Mouse (Mus musculus) liver, adult 10 weeks (tissue): ENCODE data around the gene Zcchc17. TPM values are rescaled to one million over a fixed set of nuclear protein-coding genes. Genes with fewer than 3 reads are reported as not detected.

ENCODE experiments used
- polyA plus RNA-seq: library from polyadenylated mRNA; stranded (reverse); fragments of 350-450 nt; fragmentation: Illumina TruSeq; extraction: RNeasy Lipid Tissue Mini Kit (QIAGEN cat#74804); gene quantifications from one replicate; pipeline ENCODE4 v1.2.3, GENCODE M21; 2014; ENCODE audit warnings: low read depth, low replicate concordance

Zcchc17 gene
- 14.9 TPM for polyA plus RNA-seq

DNA sequence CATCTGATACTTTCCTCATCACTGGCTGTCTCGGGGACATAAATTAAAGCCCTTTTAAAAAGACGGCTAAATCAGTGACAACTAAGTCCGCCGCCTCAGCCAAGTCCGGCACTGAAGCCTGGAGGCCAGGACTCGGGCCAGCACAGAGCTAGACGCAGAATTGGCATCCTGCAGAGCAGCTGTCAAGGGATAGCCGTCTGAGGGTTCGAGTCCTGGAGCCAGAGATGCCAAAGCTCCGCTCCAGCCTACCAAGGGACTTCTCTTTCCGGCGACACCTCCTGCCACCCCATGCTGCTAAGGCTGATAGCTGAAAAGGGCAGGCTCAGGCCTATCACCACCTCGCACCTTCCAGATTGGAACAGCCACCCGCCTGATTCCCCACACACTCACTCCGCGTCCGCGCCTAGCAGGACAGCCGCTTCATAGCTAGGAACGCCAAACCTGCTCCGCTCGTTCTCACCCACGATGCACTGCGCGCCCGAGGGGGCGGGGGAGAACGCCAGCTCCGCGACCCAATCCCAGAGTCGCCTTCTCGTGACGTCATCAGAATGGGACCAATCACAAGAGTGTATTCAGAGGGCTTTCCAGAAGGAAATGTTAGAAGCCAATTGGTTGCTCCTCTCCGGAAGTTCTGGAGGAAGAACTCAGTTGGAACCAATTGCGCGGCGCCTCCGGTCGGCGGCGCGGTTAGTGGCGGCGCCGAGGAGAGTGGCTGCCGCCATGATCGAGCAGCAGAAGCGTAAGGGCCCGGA lies at the start of gene Zcchc17, which contains the start of gene Snrnp40:
Gene Zcchc17, minus strand, starts transcription at position 458 of the 752 bp plus-strand sequence.
Gene Snrnp40, plus strand, starts transcription at position 647 of the 752 bp plus-strand sequence.

DNA sequence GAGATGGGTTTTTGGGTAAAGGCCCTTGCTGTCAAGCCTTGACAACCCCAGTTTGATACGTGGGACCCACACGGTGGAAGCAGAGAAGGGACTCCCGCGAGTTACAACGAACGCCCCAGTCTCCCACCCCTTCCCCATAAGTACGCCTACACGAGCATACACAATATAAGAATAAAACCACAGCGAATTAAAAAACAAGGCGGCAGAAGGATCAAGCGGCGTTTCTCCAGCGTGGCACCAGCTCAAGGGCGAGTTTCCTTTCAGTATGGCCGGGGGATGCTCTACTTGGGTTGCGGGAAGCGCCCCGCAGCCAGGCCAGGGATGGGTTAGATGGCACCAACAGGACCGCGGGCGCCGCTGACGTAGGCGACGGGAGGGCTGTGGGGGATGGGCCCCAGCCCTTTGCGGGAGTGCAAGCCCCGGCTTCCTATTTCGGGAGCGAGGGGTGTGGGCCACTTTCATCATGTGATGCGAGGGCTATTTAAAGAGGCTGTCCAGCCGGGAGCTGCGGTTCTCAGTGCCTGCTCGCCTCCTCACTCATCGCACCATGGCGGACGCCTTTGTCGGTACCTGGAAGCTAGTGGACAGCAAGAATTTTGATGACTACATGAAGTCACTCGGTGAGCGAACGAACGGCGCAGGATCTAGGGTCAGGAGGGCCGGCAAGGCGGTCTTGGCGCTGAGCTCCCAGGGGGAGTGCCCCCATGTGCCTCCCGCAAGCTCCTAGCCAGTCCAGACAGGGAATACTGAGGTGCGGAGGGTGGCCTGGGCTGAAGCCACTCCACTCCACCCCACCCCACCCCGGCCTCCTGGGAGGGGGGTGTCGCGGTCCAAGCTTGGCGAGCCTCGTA lies 51.3 kb downstream of the Zcchc17 start, which contains the start of the genes Fabp3 and Gm10570:
Gene Fabp3, plus strand, starts transcription at position 365 of the 851 bp plus-strand sequence.
Gene Gm10570, minus strand, starts transcription at position 444 of the 851 bp plus-strand sequence.

DNA sequence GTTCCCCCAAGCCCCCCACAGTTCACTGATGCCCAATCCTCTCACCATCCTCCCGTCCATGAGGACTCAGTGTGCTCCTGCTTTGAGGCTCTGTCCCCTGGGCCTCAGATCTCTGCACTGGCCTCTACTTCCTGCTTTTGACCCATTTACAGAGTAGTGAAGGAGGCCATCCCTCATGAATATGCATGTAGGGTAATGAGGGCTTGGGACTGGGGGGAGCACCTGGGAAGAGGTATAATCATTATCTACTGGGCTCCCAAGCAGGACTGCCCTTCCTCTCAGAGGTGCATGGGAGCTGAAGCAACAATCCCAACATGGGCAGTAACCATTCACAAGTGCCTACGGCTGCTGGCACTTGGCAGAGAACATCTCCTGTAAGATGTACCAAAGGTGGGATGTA lies 80.6 kb downstream of the Zcchc17 start, which contains the start of gene Serinc2:
Gene Serinc2, minus strand, starts transcription at position 101 of the 400 bp plus-strand sequence.

Other genes with a start within 250 kb of the Zcchc17 start
- not detected for gene Hcrtr1, start 220.6 kb downstream of the Zcchc17 start, polyA plus RNA-seq
- 3.5 TPM for gene Tinagl1, start 184.8 kb downstream of the Zcchc17 start, polyA plus RNA-seq
- not detected for gene Gm853, start 137.5 kb downstream of the Zcchc17 start, polyA plus RNA-seq
- gene Serinc2, start 80.7 kb downstream of the Zcchc17 start, polyA plus RNA-seq = 0.40 TPM
- not detected for gene Fabp3, start 51.3 kb downstream of the Zcchc17 start, polyA plus RNA-seq
- gene Gm10570, start 51.3 kb downstream of the Zcchc17 start, polyA plus RNA-seq = not detected
- 5.9 TPM for gene Snrnp40, start 189 bp upstream of the Zcchc17 start, polyA plus RNA-seq
- gene Nkain1, start 214.2 kb upstream of the Zcchc17 start, polyA plus RNA-seq = not detected